Mouse (Mus musculus): ENCODE data around the gene A930033H14Rik.

The A930033H14Rik gene

GRCm38 (mm10) chr10:69212542-69213440, at the start of gene A930033H14Rik:
Gene A930033H14Rik, minus strand, starts transcription at chr10:69213098.
- DNase-seq, result peak; percentile 33

GRCm38 (mm10) chr10:69259929-69260328, 47.0 kb upstream of the A930033H14Rik start:
- no peak for DNase-seq

GRCm38 (mm10) chr10:69259161-69259560, 46.3 kb upstream of the A930033H14Rik start:
- DNase-seq, result no peak

- no peak for DNase-seq
These were observed 45.7 kb upstream of the A930033H14Rik start for GRCm38 (mm10) chr10:69258588-69258987.

- DNase-seq, result no peak
These were observed 44.8 kb upstream of the A930033H14Rik start for GRCm38 (mm10) chr10:69257592-69258133.

GRCm38 (mm10) chr10:69255594-69255993, 42.7 kb upstream of the A930033H14Rik start:
- no peak for DNase-seq

GRCm38 (mm10) chr10:69254390-69254847, 41.5 kb upstream of the A930033H14Rik start:
- DNase-seq, result no peak

- DNase-seq, result no peak
These were observed 40.8 kb upstream of the A930033H14Rik start for GRCm38 (mm10) chr10:69253686-69254080.

GRCm38 (mm10) chr10:69253075-69253685, 40.3 kb upstream of the A930033H14Rik start:
- no peak for DNase-seq

GRCm38 (mm10) chr10:69252112-69253074, 39.5 kb upstream of the A930033H14Rik start:
- DNase-seq, result no peak

GRCm38 (mm10) chr10:69251254-69251653, 38.4 kb upstream of the A930033H14Rik start:
- DNase-seq, result no peak

- no peak for DNase-seq
These were observed 35.6 kb upstream of the A930033H14Rik start for GRCm38 (mm10) chr10:69248261-69249160.

GRCm38 (mm10) chr10:69247311-69248033, 34.6 kb upstream of the A930033H14Rik start:
- DNase-seq, result no peak

GRCm38 (mm10) chr10:69246762-69247161, 33.9 kb upstream of the A930033H14Rik start:
- no peak for DNase-seq

- no peak for DNase-seq
These were observed 33.2 kb upstream of the A930033H14Rik start for GRCm38 (mm10) chr10:69245906-69246668.

GRCm38 (mm10) chr10:69245151-69245550, 32.3 kb upstream of the A930033H14Rik start:
- DNase-seq, result no peak

- no peak for DNase-seq
These were observed 27.6 kb upstream of the A930033H14Rik start for GRCm38 (mm10) chr10:69240530-69240929.

GRCm38 (mm10) chr10:69238311-69238710, 25.4 kb upstream of the A930033H14Rik start:
- no peak for DNase-seq

- no peak for DNase-seq
These were observed 24.9 kb upstream of the A930033H14Rik start for GRCm38 (mm10) chr10:69237781-69238180.

GRCm38 (mm10) chr10:69237185-69237584, 24.3 kb upstream of the A930033H14Rik start:
- no peak for DNase-seq

Data from cerebellum, adult 8-10 months (tissue).